Mouse (Mus musculus): Measurements from ENCODE around the gene Pnp.
"Not testable (repeated sequence)": the region's sequence is repeated elsewhere in the genome, so short reads cannot be mapped to it uniquely, and the experiment has no call there.

Gene Pnp

DNA sequence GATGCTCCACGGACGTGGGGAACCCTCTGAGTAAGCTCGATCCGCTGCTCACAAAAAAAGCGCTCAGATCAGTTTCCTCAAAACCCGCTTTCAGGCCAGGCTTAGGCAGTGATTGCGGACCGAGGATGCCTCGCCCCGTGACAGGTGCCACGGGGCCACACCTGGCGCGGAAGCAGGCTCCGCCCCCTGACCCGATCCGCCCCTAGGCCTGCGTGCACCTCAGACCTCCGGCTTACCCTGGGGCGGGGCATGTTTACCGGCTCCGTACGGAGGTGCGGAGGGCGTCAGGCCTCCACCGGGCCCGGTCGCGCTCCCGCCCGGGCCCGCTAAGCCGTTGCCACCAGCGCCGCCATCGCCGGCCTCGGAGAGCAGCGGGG is 517 bp upstream of the Pnp start:
- DNase-seq (ENCODE audit: low read depth, low spot score): peak; percentile 72

DNA sequence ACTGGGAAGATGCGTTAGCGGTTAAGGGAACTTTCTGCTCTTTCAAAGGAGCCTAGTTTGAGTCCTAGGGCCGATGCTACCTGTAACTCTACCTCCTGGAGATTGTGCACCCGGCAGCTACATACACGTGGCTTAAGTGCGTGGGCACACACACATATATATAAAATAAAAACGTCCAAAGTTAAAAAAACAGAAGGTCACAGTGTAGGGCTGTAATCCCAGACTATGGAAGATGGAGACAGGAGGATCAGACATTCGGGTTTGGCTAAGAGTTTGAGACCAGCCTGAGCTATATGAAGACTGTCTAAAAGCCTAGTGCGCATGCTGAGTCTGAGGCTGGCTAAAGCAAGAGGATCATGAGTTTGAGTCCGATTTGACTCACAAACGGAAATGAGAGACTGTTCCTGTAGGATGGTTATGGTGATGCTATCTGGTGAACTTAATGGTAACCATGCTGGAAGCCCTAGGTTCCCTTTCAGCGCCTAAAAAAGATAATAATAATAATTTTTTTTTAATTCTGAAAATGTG is 675 bp downstream of the Pnp start:
- DNase-seq (ENCODE audit: low read depth, low spot score): no peak

DNA sequence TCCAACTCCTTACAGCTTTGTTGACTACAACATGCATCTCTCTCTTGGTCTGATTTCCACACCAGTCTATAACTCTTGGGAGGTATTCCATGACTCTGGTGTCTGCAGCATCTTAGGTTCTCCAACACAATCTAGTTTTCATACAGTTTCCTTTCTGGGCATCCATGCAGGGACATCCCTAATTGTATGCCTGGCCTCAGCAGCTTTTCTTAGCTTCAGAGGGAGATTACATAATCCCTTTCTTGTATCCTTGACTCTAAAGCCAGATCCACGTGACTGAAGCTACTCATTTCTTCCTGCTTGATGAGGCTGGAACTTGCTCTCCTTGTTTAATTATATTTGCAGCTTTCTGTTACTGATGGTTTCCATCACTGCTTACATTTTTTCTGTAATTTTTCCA is 5.8 kb downstream of the Pnp start:
- no peak for DNase-seq (ENCODE audit: low read depth, low spot score)

DNA sequence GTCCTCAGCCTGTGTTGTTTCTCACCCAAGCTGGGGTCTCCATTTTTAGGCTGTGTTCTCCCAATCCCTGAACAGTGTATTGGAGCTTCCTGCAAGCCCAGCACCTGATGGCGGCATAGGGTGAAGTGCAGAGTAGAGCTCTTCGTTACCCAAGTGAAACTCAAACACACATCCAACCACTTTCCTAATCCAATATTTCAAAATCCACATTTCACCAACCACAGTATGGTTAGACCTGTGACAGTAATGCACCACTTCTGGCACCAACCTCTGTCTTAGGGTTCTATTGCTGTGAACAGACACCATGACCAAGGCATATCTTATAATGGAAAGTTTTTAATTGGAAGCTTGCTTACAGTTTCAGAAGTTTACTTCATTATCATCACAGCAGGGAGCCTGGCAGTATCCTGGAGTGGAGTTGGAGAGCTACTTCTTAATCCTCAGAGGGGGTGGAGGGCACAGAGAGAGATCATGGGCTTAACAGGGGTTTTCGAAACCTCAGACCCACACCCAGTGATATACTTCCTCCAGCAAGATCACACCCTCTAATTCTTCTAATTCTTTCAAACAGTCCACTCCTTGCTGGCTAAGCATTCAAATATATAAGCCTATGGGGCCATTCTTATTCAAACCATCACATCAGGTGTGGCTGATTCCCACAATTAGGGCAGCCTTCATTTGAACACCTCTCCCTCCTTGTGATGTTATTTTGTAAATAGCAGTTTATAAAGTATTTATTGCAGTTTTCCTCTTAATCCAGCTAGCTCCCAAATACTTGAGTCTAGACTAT is 7.4 kb downstream of the Pnp start:
- peak; percentile 82 for DNase-seq (ENCODE audit: low read depth, low spot score)

DNA sequence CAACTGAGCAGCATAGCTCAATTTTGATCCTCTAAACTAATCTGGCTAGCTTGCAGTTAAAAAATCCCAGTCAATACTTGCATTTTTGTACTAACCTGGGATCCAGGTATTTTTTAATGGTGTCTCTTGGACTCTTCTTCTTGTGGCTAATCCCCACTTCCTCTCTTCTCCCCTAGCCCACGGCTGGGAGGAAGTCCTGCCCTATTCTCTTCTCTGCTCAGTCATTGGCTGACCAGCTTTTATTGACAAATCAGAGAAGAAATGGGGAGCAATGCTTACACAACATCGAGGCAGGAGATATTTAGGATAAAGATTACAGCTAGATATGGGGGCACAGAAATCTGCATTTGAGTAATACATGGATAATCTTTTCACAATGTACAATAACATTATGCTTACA is 8.1 kb downstream of the Pnp start:
- DNase-seq (ENCODE audit: low read depth, low spot score): peak; percentile 91

DNA sequence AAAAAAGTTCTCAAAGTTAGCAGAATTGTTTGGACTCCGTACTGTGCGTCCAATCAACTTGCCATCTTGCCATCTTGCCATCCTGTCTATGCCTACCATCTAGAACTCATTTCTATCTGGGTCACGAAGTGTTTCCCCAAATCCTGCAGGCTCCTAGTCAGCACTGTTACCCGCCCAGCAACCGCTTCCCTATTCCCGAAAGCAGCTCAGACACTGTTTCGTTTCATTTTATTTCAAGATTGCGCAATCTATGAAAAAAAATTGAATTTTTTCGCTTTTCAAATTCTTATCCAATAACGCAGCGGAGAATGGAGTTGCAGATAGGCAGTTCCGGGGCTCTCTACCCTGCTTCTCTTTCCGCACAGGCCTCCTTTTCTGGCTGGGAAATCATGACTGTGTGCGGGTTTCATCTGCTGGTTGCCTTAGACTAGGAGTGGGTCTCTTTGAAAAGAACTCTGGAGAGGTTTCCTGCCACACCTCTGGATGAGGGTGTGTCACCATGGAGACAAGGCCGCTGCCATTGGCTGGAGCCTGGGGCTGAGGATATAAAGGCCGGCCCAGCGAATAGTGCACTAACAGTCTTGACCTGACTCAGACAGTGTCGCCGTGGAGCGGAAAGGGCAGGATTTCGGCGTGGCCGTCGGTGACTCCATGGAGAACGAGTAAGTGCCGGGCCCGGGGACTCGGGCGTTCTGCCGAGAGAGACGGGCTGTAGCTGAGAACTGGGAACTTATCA is 13.2 kb downstream of the Pnp start, which contains the start of gene Gm49342:
Gene Gm49342, plus strand, starts transcription at position 586 of the 736 bp plus-strand sequence.
- peak; percentile 99 for DNase-seq (ENCODE audit: low read depth, low spot score)

DNA sequence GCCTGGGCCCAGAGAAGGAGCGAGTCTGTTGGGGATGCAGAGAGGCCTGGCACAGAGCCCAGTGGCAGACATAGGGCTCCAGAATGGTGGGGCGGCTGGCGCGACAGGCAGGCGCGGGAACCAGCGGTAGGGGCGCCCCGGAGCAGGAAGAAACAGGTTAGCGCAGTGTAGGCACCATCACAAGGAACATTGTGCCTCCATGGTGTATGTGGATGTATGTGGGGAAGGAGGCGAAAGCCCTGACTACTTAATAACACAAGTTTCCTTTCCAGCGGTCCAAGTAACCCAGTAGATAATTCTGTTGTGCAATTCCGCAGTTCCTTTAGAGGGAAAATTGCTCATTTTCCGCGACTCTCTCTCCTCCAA is 13.8 kb downstream of the Pnp start:
- not testable (repeated sequence) for DNase-seq (ENCODE audit: low read depth, low spot score)

DNA sequence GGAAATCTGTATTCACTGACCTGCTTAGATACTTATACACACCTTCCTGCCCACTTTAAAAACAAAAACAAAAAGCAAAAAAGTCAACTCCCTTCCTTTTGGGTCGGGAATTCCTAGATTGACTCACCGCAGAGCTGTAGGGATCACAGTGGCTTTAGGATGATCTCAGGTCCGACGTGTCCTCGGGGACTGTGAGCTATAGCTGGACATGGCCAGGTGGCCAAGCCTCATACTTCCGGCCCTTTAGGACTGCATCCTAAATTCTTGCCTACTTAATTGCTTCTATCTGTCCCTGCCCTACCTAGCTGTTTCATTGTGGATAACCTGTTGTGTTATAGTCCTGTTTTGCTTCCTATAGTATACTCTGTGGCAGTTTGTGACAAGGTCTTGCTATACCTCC is 14.2 kb downstream of the Pnp start:
- not testable (repeated sequence) for DNase-seq (ENCODE audit: low read depth, low spot score)

DNA sequence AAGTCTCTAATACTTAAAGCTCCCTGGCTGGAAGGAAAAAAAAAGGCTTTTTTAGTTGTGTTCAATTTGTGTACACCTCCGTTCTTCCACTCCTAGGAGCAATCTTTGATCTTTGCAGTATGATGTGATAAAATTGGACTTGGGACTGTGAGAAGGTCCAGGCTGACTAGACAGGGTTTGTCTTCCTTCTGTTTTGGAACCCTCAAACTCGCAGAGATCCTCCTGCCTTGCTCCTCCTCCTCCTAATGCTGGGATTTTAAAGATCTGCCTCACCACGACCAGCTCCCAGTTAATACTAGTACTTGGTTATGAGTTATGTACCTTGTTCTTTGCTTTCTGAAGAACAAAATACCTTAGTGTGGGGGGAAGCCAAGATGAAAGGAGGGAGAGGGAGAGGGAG is 14.6 kb downstream of the Pnp start:
- DNase-seq (ENCODE audit: low read depth, low spot score): not testable (repeated sequence)

DNA sequence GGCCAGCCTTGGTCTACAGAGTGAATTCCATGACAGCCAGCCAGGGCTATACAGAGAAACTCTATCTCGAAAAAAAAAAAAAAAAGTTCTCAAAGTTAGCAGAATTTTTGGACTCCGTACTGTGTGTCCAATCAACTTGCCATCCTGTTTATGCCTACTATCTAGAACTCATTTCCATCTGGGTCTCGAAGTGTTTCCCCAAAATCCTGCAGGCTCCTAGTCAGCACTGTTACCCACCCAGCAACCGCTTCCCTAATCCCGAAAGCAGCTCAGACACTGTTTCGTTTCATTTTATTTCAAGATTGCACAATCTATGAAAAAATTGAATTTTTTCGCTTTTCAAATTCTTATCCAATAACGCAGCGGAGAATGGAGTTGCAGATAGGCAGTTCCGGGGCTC is 24.6 kb downstream of the Pnp start:
- DNase-seq (ENCODE audit: low read depth, low spot score): no peak

DNA sequence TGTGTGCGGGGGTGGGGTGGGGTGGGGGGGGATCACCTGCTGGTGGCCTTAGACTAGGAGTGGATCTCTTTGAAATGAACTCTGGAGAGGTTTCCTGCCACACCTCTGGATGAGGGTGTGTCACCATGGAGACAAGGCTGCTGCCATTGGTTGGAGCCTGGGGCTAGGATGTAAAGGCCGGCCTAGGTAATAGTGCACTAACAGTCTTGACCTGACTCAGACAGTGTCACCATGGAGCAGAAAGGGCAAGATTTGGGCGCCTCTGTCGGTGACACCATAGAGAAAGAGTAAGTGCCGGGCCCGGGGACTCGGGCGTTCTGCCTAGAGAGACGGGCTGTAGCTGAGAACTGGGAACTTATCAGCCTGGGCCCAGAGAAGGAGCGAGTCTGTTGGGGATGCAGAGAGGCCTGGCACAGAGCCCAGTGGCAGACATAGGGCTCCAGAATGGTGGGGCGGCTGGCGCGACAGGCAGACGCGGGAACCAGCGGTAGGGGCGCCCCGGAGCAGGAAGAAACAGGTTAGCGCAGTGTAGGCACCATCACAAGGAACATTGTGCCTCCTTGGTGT is 25.1 kb downstream of the Pnp start, which contains the start of gene Pnp2:
Gene Pnp2, plus strand, starts transcription at position 51 of the 567 bp plus-strand sequence.
- peak; percentile 49 for DNase-seq (ENCODE audit: low read depth, low spot score)

DNA sequence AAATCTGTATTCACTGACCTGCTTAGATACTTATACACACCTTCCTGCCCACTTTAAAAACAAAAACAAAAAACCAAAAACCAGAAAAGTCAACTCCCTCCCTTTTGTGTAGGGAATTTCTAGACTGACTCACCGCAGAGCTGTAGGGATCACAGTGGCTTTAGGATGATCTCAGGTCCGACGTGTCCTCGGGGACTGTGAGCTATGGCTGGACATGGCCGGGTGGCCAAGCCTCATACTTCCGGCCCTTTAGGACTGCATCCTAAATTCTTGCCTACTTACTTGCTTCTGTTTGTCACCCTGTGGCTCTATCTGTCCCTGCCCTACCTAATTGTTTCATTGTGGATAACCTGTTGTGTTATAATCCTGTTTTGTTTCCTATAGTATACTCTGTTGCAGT is 25.8 kb downstream of the Pnp start:
- peak; percentile 0 for DNase-seq (ENCODE audit: low read depth, low spot score)

DNA sequence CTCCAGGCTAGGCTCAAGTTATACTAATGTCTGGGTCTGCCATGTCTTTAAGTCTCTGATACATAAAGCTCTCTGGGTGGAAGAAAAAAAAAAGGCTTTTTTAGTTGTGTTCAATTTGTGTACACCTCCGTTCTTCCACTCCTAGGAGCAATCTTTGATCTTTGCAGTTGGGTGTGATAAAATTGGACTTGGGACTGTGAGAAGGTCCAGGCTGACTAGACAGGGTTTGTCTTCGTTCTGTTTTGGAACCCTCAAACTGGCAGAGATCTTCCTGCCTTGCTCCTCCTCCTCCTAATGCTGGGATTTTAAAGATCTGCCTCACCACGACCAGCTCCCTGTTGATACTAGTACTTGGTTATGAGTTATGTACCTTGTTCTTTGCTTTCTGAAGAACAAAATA is 26.3 kb downstream of the Pnp start:
- not testable (repeated sequence) for DNase-seq (ENCODE audit: low read depth, low spot score)

DNA sequence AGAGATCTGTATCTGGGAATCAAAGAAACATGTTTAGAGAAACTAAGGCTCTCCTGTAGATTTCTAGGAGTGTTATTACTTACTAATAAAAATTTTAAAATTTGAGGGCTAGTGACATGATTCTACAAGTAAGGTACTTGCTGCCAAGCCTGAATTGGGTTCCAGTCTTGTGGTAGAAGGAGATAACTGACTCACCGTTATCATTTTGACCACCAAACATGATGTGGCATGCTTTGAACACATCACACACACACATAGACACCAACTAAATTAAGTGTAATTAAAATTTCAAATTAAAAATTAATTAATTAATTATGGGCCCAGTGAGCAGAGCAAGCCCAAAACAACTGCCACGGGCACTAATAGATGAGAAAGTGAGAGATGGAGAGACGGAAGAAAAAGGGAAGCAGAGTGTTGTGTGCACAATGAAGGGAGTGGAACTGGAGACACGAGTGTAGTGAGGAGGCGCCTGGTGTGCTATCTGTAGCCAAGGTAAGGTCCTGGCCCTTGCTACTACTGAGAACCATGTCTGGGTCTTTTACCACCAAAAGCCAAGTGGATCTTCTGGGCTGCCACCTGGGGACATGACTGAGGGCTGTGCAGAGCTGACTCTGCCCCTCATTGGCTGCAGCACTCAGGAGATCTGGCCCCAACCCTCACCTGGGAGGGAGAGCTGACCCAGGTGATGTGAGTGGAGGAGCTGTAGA is 27.6 kb downstream of the Pnp start:
- DNase-seq (ENCODE audit: low read depth, low spot score): not testable (repeated sequence)

DNA sequence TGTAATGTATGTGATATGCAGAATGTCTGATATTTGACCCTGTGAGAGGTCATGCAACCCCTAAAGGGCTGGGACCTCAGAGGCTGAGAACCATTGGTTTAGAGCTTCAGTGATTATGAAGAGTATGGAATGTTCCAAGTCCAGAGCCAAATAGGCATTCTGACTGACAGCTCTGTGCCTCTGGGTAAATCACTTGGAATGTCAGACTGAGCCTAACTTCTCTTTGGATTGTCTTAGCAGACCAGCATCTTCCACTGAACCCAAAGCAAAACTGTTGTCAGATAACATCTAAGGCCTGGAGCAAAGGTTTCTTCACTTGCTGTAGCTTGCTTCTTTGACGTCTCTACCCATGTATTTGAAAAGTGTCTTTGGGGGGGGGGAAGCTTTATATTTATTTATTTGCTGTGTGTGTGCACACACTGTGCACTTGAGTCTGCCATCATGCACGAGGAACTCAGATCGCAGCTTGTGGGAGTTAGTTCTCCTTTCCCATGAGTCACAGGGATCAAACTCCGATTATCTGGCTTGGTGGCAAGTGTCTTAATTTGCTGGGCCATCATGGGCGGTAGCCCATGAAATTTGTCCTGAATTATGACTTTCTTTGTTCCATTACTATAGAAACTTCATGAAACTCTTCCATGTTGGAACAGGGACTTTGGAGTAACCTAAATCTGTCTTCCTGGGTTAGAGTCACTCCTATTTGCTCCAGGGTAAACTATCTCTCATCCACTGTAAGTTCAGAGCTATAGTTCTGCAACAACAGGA is 37.5 kb downstream of the Pnp start:
- peak; percentile 5 for DNase-seq (ENCODE audit: low read depth, low spot score)

DNA sequence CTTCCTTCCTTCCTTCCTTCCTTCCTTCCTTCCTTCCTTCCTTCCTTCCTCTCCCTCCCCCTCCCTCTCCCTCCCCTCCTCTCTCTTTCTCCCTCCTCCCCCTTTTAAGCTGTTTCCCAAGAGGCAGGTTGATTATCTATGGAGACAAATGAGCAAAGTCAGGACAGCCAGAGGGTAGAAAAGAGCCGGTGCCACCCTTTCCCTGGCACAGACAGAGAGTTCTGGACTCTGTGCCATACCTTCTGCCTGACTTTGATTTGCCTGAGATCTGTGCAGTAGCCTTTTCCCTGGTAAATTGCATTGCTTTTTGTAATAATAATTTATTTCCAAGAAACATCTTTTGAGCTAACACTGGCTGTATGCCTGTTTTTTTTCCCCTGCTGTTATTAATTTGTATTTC is 38.2 kb downstream of the Pnp start:
- peak; percentile 1 for DNase-seq (ENCODE audit: low read depth, low spot score)

DNA sequence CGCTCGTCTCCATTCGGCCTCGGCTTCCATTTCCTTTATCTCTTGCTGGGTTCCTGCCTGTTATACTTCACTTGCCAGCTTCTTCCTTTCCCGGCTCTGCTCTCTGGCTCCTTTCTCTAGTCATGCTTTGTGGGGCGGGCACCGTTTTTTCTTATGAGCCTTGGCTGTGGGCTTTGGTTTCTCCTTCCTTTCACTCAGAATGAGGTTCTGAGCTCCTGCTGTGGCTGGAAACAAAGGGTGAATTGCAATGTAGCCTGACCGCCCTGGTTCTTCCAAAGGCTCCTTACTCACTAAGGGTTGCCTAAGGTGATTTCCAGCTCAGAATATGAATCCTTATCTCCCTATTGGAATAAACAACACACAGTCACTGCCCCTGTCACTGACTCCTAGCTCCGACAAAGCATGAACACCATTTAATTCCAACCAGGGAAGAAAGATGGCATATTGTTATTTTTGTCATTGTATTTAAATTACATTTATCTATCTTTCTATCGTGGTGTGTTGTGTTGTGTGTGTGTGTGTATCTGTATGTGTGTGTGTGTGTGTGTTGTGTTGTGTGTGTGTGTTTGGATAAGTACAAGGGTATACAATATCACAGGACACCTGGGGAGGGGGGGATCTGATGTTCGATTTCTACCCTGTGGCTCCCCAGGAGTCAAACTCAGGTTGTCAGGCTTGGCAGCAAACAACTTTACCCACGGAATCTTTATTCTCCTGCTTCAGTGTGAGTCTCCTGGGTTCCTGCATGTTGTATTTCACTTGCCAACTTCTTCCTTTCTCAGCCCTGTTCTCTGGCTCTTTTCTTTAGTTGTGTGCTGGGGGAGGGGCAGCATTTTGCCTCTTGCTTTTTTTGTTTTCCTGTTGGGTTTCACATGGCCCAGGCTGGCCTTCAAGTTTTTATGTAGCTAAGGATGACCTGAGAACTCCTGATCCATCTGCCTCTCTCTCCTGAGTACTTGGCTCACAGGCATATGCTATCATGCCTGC is 39.0 kb downstream of the Pnp start:
- DNase-seq (ENCODE audit: low read depth, low spot score): peak; percentile 96

DNA sequence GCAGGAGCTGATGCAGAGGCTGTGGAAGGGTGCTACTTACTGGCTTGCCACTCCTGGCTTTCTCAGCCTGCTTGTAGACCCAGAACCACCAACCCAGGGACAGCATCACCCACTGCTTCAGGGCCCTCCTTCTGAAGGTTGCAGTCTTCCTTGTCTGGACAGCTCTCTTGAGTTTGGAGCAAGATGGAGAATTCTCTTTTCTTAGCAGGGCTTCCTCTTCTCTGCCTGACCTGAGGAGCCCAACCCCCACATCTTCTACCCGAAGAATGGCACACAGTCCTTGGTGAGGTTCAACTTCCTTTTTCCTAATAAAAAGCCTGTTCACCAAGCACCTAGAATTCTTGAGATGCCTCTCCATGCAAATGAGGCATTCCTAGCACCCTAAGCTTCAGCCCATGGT is 39.9 kb downstream of the Pnp start:
- peak; percentile 77 for DNase-seq (ENCODE audit: low read depth, low spot score)

DNA sequence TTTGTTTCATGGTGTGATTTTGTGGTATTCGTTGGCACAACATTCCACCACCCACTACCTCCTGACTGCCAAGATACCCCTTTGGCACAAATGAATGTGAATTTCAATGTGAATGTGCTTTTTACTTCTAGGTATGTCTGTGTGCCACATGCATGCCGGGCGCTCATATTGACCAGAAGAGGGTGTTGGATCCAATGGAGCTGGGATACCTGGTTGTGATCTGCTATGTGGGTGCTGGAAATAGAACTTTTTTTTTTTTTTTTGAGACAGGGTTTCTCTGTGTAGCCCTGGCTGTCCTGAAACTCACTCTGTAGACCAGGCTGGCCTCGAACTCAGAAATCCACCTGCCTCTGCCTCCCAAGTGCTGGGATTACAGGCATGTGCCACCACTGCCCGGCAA is 42.2 kb downstream of the Pnp start:
- peak; percentile 79 for DNase-seq (ENCODE audit: low read depth, low spot score)

DNA sequence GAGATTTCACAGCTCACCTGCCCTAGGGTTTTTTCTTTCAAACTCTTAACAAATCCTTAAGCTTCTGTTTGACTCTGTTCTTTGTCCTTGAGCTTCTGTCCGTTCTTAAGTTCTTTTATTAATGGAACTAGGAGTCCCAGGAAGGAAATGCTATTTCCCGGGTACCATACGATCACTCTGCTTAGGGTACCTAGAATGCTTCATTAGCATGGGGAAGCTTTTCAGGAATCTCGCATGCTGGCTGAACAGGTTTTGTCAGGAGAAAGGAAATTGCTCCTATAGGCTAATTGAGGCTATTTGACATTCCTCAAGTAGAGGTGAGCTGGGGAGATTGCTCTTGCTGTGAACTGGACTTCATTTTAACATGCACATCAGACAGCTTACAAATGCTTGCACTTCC is 42.8 kb downstream of the Pnp start:
- DNase-seq (ENCODE audit: low read depth, low spot score): peak; percentile 99

Measured in R1 (cell line).